Mouse (Mus musculus) kidney, postnatal 4 days (tissue): ENCODE measurements around the gene Tmbim6.
"Not testable (repeated sequence)": the region's sequence is repeated elsewhere in the genome, so short reads cannot be mapped to it uniquely, and the experiment has no call there.

Source experiments
- DNase-seq, 2 experiments: peaks; one replicate each; pipeline ENCODE4 v3.0.0; 2021; ENCODE audit warnings: mixed read lengths in 2 of 2

The Tmbim6 gene

GRCm38 (mm10) chr15:99384071-99384470 is 8.6 kb upstream of the Tmbim6 start:
- DNase-seq = no peak

GRCm38 (mm10) chr15:99386110-99386509 is 6.6 kb upstream of the Tmbim6 start:
- DNase-seq = not testable (repeated sequence)

- no peak for DNase-seq
Observed at GRCm38 (mm10) chr15:99386796-99387195, 5.9 kb upstream of the Tmbim6 start.

GRCm38 (mm10) chr15:99387976-99388375 is 4.7 kb upstream of the Tmbim6 start:
- no peak for DNase-seq

- no peak for DNase-seq
Observed at GRCm38 (mm10) chr15:99390472-99391401, 1.9 kb upstream of the Tmbim6 start.

- DNase-seq = peak in 1 of 2 experiments; percentile 52
Observed at GRCm38 (mm10) chr15:99391975-99392374, 707 bp upstream of the Tmbim6 start.

GRCm38 (mm10) chr15:99393386-99394252 is 937 bp downstream of the Tmbim6 start:
- no peak for DNase-seq

- DNase-seq = no peak
Observed at GRCm38 (mm10) chr15:99396462-99396861, 3.8 kb downstream of the Tmbim6 start.

GRCm38 (mm10) chr15:99396875-99397274 is 4.2 kb downstream of the Tmbim6 start:
- no peak for DNase-seq

- DNase-seq = no peak
Observed at GRCm38 (mm10) chr15:99397622-99398021, 4.9 kb downstream of the Tmbim6 start.

- DNase-seq = peak in 1 of 2 experiments; percentile 27
Observed at GRCm38 (mm10) chr15:99399503-99400245, 7.0 kb downstream of the Tmbim6 start.

GRCm38 (mm10) chr15:99400602-99401001 is 7.9 kb downstream of the Tmbim6 start:
- DNase-seq = no peak

GRCm38 (mm10) chr15:99403159-99403889 is 10.6 kb downstream of the Tmbim6 start:
- peak in 1 of 2 experiments; percentile 44 for DNase-seq

GRCm38 (mm10) chr15:99405150-99405549 is 12.5 kb downstream of the Tmbim6 start:
- peak in 1 of 2 experiments; percentile 15 for DNase-seq

GRCm38 (mm10) chr15:99406986-99407570 is 14.4 kb downstream of the Tmbim6 start:
- peak in 1 of 2 experiments; percentile 4 for DNase-seq

- DNase-seq = peak in 1 of 2 experiments; percentile 3
Observed at GRCm38 (mm10) chr15:99408845-99409244, 16.2 kb downstream of the Tmbim6 start.

- no peak for DNase-seq
Observed at GRCm38 (mm10) chr15:99411747-99412146, 19.1 kb downstream of the Tmbim6 start.

- DNase-seq = peak; percentile 77 to 81
Observed at GRCm38 (mm10) chr15:99415793-99416192, 23.1 kb downstream of the Tmbim6 start.

- DNase-seq = peak; percentile 86 to 89
Observed at GRCm38 (mm10) chr15:99416348-99416882, 23.7 kb downstream of the Tmbim6 start.

- DNase-seq = no peak
Observed at GRCm38 (mm10) chr15:99416957-99417356, 24.3 kb downstream of the Tmbim6 start.

GRCm38 (mm10) chr15:99417692-99418271 is 25.1 kb downstream of the Tmbim6 start:
- DNase-seq = no peak
